Mouse (Mus musculus): ENCODE measurements around the gene Pde4d. TPM values are rescaled to one million over a fixed set of nuclear protein-coding genes. Genes with fewer than 3 reads are reported as not detected.

Gene Pde4d
- polyA plus RNA-seq, 1 experiment from 2014 or later = 32.1 TPM

DNA sequence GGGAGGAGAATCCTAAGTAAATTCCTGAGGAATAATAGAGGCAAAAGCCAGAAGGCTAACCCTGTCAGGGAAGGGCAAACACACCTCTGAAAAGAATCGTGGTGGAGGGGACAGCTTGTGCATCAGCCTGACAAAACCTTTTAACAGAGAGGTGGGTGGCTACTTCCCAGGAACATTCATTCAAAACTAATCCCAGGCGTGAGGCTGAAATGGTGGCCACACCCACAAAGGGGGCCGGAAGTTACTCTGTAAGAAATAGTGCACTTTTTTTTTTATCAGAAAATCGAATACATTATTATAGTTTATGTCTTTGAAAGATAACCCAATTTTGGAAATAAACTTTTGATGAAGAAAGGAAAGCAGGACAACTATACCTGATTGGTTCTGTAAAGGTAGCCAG lies 1227.3 kb downstream of the Pde4d start:
- ATAC-seq (ENCODE audit: low read depth) = no peak
- Histone ChIP-seq H3K27me3 (ENCODE audit: control insufficient read depth, insufficient read depth, low read length) (no peaks in the 10 kb centered on the region), H3K36me3 (ENCODE audit: control insufficient read depth, insufficient read depth, low read length) (no peaks in the 10 kb centered on the region), H3K4me3 (ENCODE audit: low read depth, low read length) (no peak overlapping the region), H3K9me3 (ENCODE audit: control insufficient read depth, low read length) (no peaks in the 10 kb centered on the region), H3K27ac (ENCODE audit: low read depth, low read length) (no peak overlapping the region), H3K4me2 (ENCODE audit: low read depth, low read length) (no peak overlapping the region), H3K4me1 (ENCODE audit: control insufficient read depth, insufficient read depth, low read length) (no peaks in the 10 kb centered on the region), H3K9ac (replicated peaks; ENCODE audit: low read depth, low read length) (no peak overlapping the region)
- WGBS = 71% methylated on average over 4 of the region's 4 CpGs

DNA sequence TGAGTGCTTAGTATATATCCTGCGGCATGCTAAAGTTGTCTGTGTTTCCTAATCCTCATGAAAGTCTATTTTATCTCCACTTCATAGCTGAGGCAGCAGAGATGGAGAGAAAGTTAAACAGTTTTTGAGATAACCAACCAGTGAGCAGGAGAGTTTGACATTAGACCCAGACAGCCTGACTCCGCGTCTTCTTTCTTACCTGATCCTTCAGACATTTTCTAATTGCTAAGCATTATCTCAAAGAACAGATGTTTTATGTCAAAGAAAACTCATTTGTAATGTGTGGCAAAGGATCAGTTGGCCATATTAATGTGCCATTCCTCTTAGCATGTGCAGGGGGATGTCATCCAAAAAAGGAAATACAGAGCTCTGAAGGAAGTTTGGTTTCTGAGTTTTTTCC lies 1227.9 kb downstream of the Pde4d start:
- no peak for ATAC-seq (ENCODE audit: low read depth)
- H3K9ac ChIP-seq (replicated peaks; ENCODE audit: low read depth, low read length) = no peak overlapping the region
- no peaks in the 10 kb centered on the region for H3K36me3 ChIP-seq (ENCODE audit: control insufficient read depth, insufficient read depth, low read length)
- H3K4me1 ChIP-seq (ENCODE audit: control insufficient read depth, insufficient read depth, low read length) = no peaks in the 10 kb centered on the region
- H3K4me2 ChIP-seq (ENCODE audit: low read depth, low read length) = no peak overlapping the region
- no peak overlapping the region for H3K27ac ChIP-seq (ENCODE audit: low read depth, low read length)
- no peak overlapping the region for H3K4me3 ChIP-seq (ENCODE audit: low read depth, low read length)
- WGBS = 91% methylated on average over 3 of the region's 3 CpGs
- H3K27me3 ChIP-seq (ENCODE audit: control insufficient read depth, insufficient read depth, low read length) = no peaks in the 10 kb centered on the region
- H3K9me3 ChIP-seq (ENCODE audit: control insufficient read depth, low read length) = no peaks in the 10 kb centered on the region

DNA sequence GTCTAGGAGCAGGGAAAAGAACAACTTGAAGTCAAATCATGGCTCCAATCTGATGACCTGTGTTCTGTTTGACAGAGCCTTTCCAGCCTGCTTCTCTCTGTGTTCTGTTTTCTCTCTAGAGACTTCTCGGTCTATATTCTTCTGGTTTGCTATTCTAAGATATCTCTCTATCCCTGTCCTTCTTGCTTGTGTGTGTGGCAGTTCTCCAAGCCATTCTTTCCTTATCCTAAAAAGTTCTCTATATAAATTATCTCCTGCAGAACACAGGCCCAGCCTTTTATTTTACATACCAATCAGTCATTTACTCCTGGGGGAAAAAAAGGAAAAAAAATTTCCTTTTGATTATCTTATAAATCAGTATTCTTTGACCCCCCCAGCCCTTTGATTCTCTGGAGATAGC lies 1229.2 kb downstream of the Pde4d start:
- WGBS = 87% methylated on average over 1 of the region's 1 CpGs
- no peak for ATAC-seq (ENCODE audit: low read depth)
- Histone ChIP-seq H3K4me1 (ENCODE audit: control insufficient read depth, insufficient read depth, low read length) (no peaks in the 10 kb centered on the region), H3K9ac (replicated peaks; ENCODE audit: low read depth, low read length) (no peak overlapping the region), H3K27ac (ENCODE audit: low read depth, low read length) (no peak overlapping the region), H3K4me3 (ENCODE audit: low read depth, low read length) (no peak overlapping the region), H3K4me2 (ENCODE audit: low read depth, low read length) (no peak overlapping the region), H3K27me3 (ENCODE audit: control insufficient read depth, insufficient read depth, low read length) (no peaks in the 10 kb centered on the region), H3K9me3 (ENCODE audit: control insufficient read depth, low read length) (no peaks in the 10 kb centered on the region), H3K36me3 (ENCODE audit: control insufficient read depth, insufficient read depth, low read length) (no peaks in the 10 kb centered on the region)

DNA sequence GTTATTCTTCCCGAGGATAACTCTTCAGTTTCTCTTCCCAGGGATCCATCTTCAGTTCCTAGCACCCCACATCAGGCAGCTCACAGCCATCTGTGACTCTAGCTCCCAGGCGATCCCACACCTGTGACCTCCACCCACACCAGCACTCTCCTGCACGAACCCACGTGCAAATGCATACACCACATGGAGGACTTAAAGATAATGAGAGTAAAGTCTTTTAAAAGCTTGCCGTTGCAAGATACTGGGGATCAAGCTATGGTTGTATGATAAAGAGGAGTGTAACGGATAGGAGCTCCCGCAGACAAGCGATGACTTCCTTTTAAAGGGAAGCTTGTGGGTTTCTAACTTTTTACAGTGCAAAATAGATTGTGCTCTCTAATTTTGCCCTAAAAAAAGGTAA lies 1230.5 kb downstream of the Pde4d start:
- Histone ChIP-seq H3K4me3 (ENCODE audit: low read depth, low read length) (no peak overlapping the region), H3K4me2 (ENCODE audit: low read depth, low read length) (no peak overlapping the region), H3K9ac (replicated peaks; ENCODE audit: low read depth, low read length) (no peak overlapping the region), H3K36me3 (ENCODE audit: control insufficient read depth, insufficient read depth, low read length) (no peaks in the 10 kb centered on the region), H3K27ac (ENCODE audit: low read depth, low read length) (no peak overlapping the region), H3K27me3 (ENCODE audit: control insufficient read depth, insufficient read depth, low read length) (no peaks in the 10 kb centered on the region), H3K9me3 (ENCODE audit: control insufficient read depth, low read length) (no peaks in the 10 kb centered on the region), H3K4me1 (ENCODE audit: control insufficient read depth, insufficient read depth, low read length) (0 out of 2 replicates have a peak, but pooled peaks cover 4% of the 10 kb centered on the region)
- 91% methylated on average over 8 of the region's 8 CpGs for WGBS
- ATAC-seq (ENCODE audit: low read depth) = no peak

DNA sequence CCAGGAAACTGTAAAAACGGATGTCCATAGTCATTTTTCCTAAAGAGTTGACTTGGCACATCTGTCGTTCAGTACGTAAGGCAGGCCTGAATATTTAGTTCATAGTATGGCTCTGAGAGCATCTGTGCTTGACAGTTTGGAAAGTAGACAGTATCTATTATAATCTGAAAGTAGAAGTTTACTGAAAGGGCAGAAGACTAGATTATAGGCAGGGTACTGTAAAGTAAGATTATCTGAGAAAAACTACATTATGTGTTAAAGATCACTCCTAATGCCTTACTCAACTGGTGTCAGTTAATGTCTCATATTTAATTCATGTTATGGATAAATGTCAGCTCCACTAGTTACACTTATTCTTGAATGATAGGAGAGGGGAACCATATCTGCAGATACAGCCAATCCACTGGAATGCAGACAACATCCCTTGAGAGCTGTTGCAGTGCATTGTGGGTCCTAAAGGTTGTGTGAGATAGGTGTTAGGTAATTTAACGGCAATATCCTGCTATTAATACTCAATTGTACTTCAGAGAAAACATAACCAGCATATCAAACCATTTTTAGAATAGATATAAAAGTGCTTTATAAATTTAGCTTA lies 1232.0 kb downstream of the Pde4d start:
- no peak overlapping the region for H3K27ac ChIP-seq (ENCODE audit: low read depth, low read length)
- H3K4me1 ChIP-seq (ENCODE audit: control insufficient read depth, insufficient read depth, low read length) = 0 out of 2 replicates have a peak, but pooled peaks cover 4% of the 10 kb centered on the region
- H3K9me3 ChIP-seq (ENCODE audit: control insufficient read depth, low read length) = no peaks in the 10 kb centered on the region
- no peak overlapping the region for H3K4me3 ChIP-seq (ENCODE audit: low read depth, low read length)
- H3K9ac ChIP-seq (replicated peaks; ENCODE audit: low read depth, low read length) = no peak overlapping the region
- no peaks in the 10 kb centered on the region for H3K36me3 ChIP-seq (ENCODE audit: control insufficient read depth, insufficient read depth, low read length)
- H3K4me2 ChIP-seq (ENCODE audit: low read depth, low read length) = no peak overlapping the region
- no peak for ATAC-seq (ENCODE audit: low read depth)
- WGBS = 83% methylated on average over 4 of the region's 4 CpGs
- no peaks in the 10 kb centered on the region for H3K27me3 ChIP-seq (ENCODE audit: control insufficient read depth, insufficient read depth, low read length)

DNA sequence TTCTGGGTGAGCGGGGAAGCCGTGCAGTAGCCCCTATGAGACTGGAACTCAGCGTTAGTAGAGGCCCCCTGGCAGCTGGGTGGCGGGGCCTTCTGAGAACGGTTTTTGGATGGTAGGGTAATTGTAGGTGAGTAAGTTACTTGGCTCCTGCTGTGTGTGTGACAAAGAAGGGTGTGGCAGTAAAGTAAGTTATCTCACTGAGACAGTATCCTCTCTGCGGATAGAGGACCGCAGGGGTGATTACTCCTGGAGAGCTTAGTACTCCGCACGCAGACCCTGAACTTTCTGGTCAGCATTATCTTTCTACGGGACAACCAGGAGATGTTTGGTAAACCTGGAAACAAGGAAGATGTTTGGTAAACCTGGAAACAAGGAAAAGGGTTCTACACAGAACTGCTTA lies 1233.3 kb downstream of the Pde4d start:
- no peak for ATAC-seq (ENCODE audit: low read depth)
- no peak overlapping the region for H3K27ac ChIP-seq (ENCODE audit: low read depth, low read length)
- H3K4me3 ChIP-seq (ENCODE audit: low read depth, low read length) = no peak overlapping the region

DNA sequence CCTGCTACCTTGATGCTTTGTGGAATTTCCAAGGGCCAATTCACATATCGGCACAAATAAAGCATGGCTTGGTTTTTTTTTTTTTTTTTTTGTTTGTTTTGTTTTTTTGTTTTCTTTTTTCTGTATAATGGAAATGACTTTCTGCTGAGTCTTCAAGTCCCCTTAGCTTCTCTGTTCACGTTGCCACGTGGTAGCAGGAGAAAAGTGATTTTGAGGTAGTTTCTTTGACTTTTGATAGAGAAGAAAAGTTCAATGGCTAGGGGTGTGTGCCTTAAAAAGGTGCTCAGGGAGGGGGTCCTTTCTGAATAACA lies 1235.2 kb downstream of the Pde4d start:
- Histone ChIP-seq H3K4me1 (ENCODE audit: control insufficient read depth, insufficient read depth, low read length) (0 out of 2 replicates have a peak, but pooled peaks cover 4% of the 10 kb centered on the region), H3K9ac (replicated peaks; ENCODE audit: low read depth, low read length) (no peak overlapping the region), H3K9me3 (ENCODE audit: control insufficient read depth, low read length) (no peaks in the 10 kb centered on the region), H3K27me3 (ENCODE audit: control insufficient read depth, insufficient read depth, low read length) (no peaks in the 10 kb centered on the region), H3K4me3 (ENCODE audit: low read depth, low read length) (no peak overlapping the region), H3K4me2 (ENCODE audit: low read depth, low read length) (peak overlapping the region; percentile 60), H3K27ac (ENCODE audit: low read depth, low read length) (no peak overlapping the region), H3K36me3 (ENCODE audit: control insufficient read depth, insufficient read depth, low read length) (no peaks in the 10 kb centered on the region)
- ATAC-seq (ENCODE audit: low read depth) = no peak
- 7% methylated on average over 3 of the region's 3 CpGs for WGBS

More for the DNA sequence above, 1233.3 kb downstream of the Pde4d start:
- Histone ChIP-seq H3K4me2 (ENCODE audit: low read depth, low read length) (no peak overlapping the region), H3K9me3 (ENCODE audit: control insufficient read depth, low read length) (no peaks in the 10 kb centered on the region), H3K36me3 (ENCODE audit: control insufficient read depth, insufficient read depth, low read length) (no peaks in the 10 kb centered on the region), H3K4me1 (ENCODE audit: control insufficient read depth, insufficient read depth, low read length) (0 out of 2 replicates have a peak, but pooled peaks cover 4% of the 10 kb centered on the region), H3K9ac (replicated peaks; ENCODE audit: low read depth, low read length) (no peak overlapping the region), H3K27me3 (ENCODE audit: control insufficient read depth, insufficient read depth, low read length) (no peaks in the 10 kb centered on the region)
- 65% methylated on average over 10 of the region's 10 CpGs for WGBS

DNA sequence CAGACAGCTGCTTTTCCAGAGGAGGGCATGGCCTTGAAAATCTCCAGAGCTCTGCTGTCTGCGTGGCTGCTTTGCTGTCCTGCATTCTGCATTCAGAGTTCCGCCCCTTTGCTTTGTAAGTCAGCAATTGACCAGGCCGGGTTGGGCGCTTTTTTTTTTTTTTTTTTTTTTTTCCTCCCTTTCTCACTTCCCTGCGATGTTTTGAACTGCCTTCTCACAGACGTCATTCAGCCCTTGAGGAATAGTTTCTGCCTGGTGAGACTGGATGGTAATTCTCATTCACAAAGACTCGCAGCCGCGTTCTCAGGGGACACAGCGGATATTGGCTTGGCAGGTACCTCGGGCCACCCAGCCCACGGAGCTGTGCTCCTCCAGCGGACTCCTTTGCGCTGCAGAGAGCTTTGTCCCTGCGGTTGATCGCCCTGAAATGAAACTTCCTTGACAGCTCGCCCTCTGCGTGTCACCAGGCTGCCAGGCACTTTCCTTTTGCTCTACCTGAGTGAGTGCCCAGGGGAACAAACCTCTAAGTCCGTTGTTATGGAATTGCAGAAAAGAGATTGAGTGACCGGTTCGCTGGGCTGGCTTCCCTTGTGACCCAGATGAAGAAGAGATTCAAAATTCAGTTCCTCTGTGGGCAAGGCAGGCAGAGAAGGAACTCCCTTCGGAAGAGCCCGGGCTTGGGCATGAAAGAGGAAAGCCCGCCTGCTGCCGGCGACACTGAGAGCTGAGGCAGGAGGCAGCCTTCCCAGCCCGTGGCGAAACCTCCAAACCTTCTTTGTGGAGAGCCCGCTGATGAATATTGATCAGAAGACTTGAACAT lies 1235.8 kb downstream of the Pde4d start:
- peak overlapping the region; percentile 60 for H3K4me2 ChIP-seq (ENCODE audit: low read depth, low read length)
- WGBS = under 1% methylated on average over 29 of the region's 29 CpGs
- no peaks in the 10 kb centered on the region for H3K36me3 ChIP-seq (ENCODE audit: control insufficient read depth, insufficient read depth, low read length)
- H3K27me3 ChIP-seq (ENCODE audit: control insufficient read depth, insufficient read depth, low read length) = no peaks in the 10 kb centered on the region
- ATAC-seq (ENCODE audit: low read depth) = peak; percentile 62
- H3K4me3 ChIP-seq (ENCODE audit: low read depth, low read length) = peak overlapping the region; percentile 26
- 0 out of 2 replicates have a peak overlapping the region, but pooled peaks have one; percentile 33 for H3K9ac ChIP-seq (replicated peaks; ENCODE audit: low read depth, low read length)
- H3K4me1 ChIP-seq (ENCODE audit: control insufficient read depth, insufficient read depth, low read length) = 0 out of 2 replicates have a peak, but pooled peaks cover 4% of the 10 kb centered on the region
- H3K9me3 ChIP-seq (ENCODE audit: control insufficient read depth, low read length) = no peaks in the 10 kb centered on the region
- H3K27ac ChIP-seq (ENCODE audit: low read depth, low read length) = no peak overlapping the region

DNA sequence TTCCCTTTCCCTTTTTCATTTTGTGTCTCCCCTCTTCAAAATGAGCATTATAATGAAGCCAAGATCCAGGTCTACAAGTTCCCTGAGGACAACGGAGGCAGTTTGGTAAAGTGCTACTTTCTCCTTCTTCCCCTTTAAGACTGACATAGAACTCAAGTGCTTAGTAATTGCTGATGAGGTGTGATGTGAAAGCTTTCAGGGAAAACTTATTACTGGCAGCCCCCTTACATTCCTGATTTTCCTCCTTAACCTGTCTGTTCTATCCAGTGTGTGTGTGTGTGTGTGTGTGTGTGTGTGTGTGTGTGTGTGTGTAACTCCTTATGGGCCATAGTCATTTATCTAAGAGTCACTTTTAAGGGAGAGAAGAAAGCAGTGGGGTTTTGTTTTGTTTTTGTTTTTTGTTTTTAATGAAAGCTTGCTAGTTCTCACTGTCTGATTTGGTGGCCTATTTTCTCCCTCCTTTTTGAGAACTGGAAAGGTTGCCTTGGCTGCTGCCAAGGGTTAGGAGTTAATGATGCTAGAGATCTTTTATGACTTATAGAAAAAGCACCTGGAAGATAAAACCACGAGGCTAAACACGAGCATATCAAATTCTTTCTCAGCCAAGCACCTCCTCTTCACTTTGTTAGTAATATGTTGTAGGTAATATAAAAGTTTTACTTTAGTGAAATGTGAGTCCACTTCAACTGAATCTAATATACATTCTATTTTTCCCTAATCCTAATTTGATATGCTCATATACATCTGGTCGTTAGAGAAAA lies 1236.5 kb downstream of the Pde4d start:
- 0 out of 2 replicates have a peak, but pooled peaks cover 4% of the 10 kb centered on the region for H3K4me1 ChIP-seq (ENCODE audit: control insufficient read depth, insufficient read depth, low read length)
- WGBS = 15% methylated on average over 4 of the region's 4 CpGs
- peak overlapping the region; percentile 26 for H3K4me3 ChIP-seq (ENCODE audit: low read depth, low read length)
- no peaks in the 10 kb centered on the region for H3K9me3 ChIP-seq (ENCODE audit: control insufficient read depth, low read length)
- H3K27ac ChIP-seq (ENCODE audit: low read depth, low read length) = no peak overlapping the region
- peak overlapping the region; percentile 60 for H3K4me2 ChIP-seq (ENCODE audit: low read depth, low read length)
- H3K36me3 ChIP-seq (ENCODE audit: control insufficient read depth, insufficient read depth, low read length) = no peaks in the 10 kb centered on the region
- H3K27me3 ChIP-seq (ENCODE audit: control insufficient read depth, insufficient read depth, low read length) = no peaks in the 10 kb centered on the region
- no peak overlapping the region for H3K9ac ChIP-seq (replicated peaks; ENCODE audit: low read depth, low read length)
- ATAC-seq (ENCODE audit: low read depth) = no peak

All from neural tube, embryonic 14.5 days (tissue).